Mouse (Mus musculus) C2C12 (cell line): ENCODE results near the gene Lrfn1.

Source experiments
- CEBPB ChIP-seq: IDR thresholded peaks from one replicate; pipeline ENCODE4 v1.6.1; 2011; ENCODE audit warnings: low read depth, mild to moderate bottlenecking, control low read depth, moderate library complexity
- CTCF ChIP-seq: IDR thresholded peaks from one replicate; pipeline ENCODE4 v1.5.1; 2011; ENCODE audit not compliant: control insufficient read depth, insufficient read depth, insufficient read length
- FOSL1 ChIP-seq: IDR thresholded peaks from one replicate; pipeline ENCODE4 v1.8.0; 2011; ENCODE audit warnings: mild to moderate bottlenecking, low read length; ENCODE audit not compliant: poor library complexity, insufficient read depth, severe bottlenecking
- MAX ChIP-seq: IDR thresholded peaks from one replicate; pipeline ENCODE4 v1.6.1; 2011; ENCODE audit warnings: mild to moderate bottlenecking, control low read depth
- USF1 ChIP-seq: IDR thresholded peaks from one replicate; pipeline ENCODE4 v1.6.1; 2011; ENCODE audit warnings: low read depth, mild to moderate bottlenecking, control low read depth, moderate library complexity

DNA sequence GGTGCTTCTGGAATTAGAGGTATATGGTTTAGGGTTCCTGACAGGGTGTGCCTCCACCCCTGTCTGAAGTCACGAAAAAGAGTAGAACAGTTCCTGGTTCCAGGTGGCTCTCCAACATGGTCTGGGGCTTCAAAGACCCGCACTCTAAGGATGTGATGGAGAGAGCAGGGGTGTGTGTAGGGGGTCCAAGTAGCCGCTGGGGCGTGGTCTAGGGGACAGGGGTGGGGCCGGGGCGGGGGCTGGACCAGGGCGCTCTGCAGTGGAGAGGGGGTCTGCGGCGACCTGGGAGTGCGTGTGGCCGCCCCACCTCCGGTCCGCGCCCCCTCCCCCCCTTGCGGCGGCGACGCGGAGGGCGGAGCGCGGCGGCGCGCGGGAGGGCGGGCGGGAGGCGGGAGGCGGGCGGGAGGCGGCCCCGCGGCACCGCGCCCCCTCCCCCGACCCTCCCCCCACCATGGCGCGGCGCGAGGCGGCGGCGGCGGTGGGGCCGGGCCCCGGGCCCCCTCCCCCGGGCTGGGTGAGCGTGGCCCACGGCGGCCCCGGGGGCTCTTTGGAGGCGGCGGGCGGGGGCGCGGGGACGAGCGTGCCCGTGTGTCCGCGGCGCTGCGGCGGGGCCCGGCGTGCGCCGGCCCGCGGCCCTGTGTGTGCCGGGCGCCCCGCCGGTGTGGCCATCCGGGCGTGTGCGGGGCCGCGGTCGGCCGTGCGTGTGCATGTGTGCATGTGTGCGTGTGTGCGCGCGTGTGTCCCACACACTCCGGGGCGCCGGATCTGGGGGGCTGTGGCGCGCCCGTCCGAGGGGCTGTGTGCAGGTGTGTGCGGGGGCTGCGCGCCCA is at the start of gene Lrfn1:
- TF ChIP-seq CTCF (no peak), USF1 (no peak), FOSL1 (no peak), CEBPB (no peak), MAX (no peak)
